Mouse (Mus musculus): ENCODE measurements around the gene Foxred2.

GRCm38 (mm10) chr15:77922710-77923109 lies 33.8 kb downstream of the Foxred2 start:
- TF ChIP-seq CTCF (IDR thresholded peaks at IDR 0.05; ENCODE audit: control insufficient read depth, insufficient read depth, insufficient replicate concordance, low read depth, low read length) (no peak), POLR2A (IDR thresholded peaks at IDR 0.05; ENCODE audit: control insufficient read depth, low read depth, low read length) (no peak)

Data from testis, adult 2 months (tissue).